Mouse (Mus musculus): ENCODE measurements around the gene Dguok.

DNA sequence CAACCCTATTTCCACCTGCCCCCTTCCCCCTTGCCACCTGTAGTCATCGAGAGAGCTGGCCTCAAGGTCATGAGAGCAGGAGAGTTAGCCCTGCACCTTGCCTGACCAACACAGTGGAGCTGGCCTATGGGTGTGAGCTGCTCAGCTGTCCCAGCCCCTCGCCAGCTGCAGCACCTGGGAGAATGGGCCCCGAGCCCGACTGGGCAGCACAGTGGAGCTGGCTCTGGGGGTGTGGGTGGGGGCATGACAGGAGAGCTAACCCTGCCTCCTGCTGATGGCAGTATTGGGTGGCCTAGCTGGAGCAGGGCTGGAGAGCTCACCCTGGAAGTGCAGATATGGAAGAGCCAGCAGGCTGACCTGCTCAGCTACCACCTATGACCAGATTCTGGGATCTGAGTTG, 19.5 kb downstream of the Dguok start:
- no peak for TF ChIP-seq CHD1 (IDR thresholded peaks at IDR 0.05; ENCODE audit: low read depth, low read length)
- TF ChIP-seq CTCF (conservative IDR thresholded peaks at IDR 0.05 in 1 of 2, IDR thresholded peaks at IDR 0.05 in 1 of 2; ENCODE audit: low read depth in 2 of 2, low read length in 2 of 2): no peak
- no peak for TF ChIP-seq BHLHE40 (IDR thresholded peaks at IDR 0.05; ENCODE audit: low read depth, low read length)
- TF ChIP-seq MAFK (IDR thresholded peaks at IDR 0.05; ENCODE audit: insufficient replicate concordance, low read length): no peak
- TF ChIP-seq POLR2A (IDR thresholded peaks at IDR 0.05; ENCODE audit: low read depth, low read length): no peak
- no peak for TF ChIP-seq JUND (conservative IDR thresholded peaks at IDR 0.05; ENCODE audit: low read depth, low read length)
- no peak for TF ChIP-seq RCOR1 (conservative IDR thresholded peaks at IDR 0.05; ENCODE audit: low read depth, low read length)
- TF ChIP-seq JUN (IDR thresholded peaks at IDR 0.05; ENCODE audit: insufficient read depth, low read depth, low read length): no peak
- no peak for TF ChIP-seq EP300 (IDR thresholded peaks at IDR 0.05; ENCODE audit: low read length)

Measured in CH12.LX (cell line).